Mouse (Mus musculus): ENCODE data around the gene Gm17364.

- TF ChIP-seq CTCF (IDR thresholded peaks at IDR 0.05; ENCODE audit: extremely low read depth, insufficient read depth, insufficient read length, insufficient replicate concordance) (no peak), POLR2A (IDR thresholded peaks at IDR 0.05; ENCODE audit: low read depth, low read length) (no peak)
Observed at GRCm38 (mm10) chr13:41252736-41253135, 21.0 kb downstream of the Gm17364 start.

All from spleen, adult 2 months (tissue).